Mouse (Mus musculus): Measurements from ENCODE around the gene Flnb. TPM values are rescaled to one million over a fixed set of nuclear protein-coding genes. Genes with fewer than 3 reads are reported as not detected.
A peak's percentile ranks its signal among the peaks of the same experiment; 100 is the strongest.

The Flnb gene
- polyA plus RNA-seq, 1 experiment, result 54.5 TPM

- Histone ChIP-seq H3K36me3 (ENCODE audit: control insufficient read depth, insufficient read depth) (no peaks in the 10 kb centered on the region), H3K4me2 (ENCODE audit: low read depth) (no peak within 1 kb of the TSS), H3K27me3 (ENCODE audit: control insufficient read depth, insufficient read depth, insufficient read length) (no peaks in the 10 kb centered on the region), H3K4me3 (no peak within 1 kb of the TSS), H3K79me2 (ENCODE audit: control insufficient read depth, insufficient read depth) (no peaks in the 10 kb centered on the region), H3ac (ENCODE audit: control insufficient read depth, insufficient read length) (no peak within 1 kb of the TSS)
- TF ChIP-seq USF1 (IDR thresholded peaks at IDR 0.05; ENCODE audit: low read depth), result no peak
- TF ChIP-seq POLR2AphosphoS2 (IDR thresholded peaks at IDR 0.05; ENCODE audit: insufficient read length, low read depth), result no peak
- TF ChIP-seq SRF (IDR thresholded peaks at IDR 0.05; ENCODE audit: control insufficient read depth, insufficient read length, low read depth), result no peak
- peak in 2 of 3 experiments; percentile 53 to 84 for TF ChIP-seq MYOD1 (IDR thresholded peaks at IDR 0.05; ENCODE audit: control insufficient read depth in 1 of 3, insufficient read length in 2 of 3, low read depth in 2 of 3)
- peak in 2 of 3 experiments; percentile 65 to 92 for TF ChIP-seq MYOG (IDR thresholded peaks at IDR 0.05; ENCODE audit: control insufficient read depth in 1 of 3, insufficient read depth in 1 of 3, insufficient read length in 2 of 3, low read depth in 2 of 3)
- TF ChIP-seq MAX (IDR thresholded peaks at IDR 0.05; ENCODE audit: low read depth), result no peak
- no peak for TF ChIP-seq TCF12 (IDR thresholded peaks at IDR 0.05; ENCODE audit: insufficient read depth, poor library complexity, severe bottlenecking)
- TF ChIP-seq TCF3 (IDR thresholded peaks at IDR 0.05; ENCODE audit: insufficient read length, low read depth), result peak; percentile 40
These were observed 176.6 kb downstream of the Flnb start, which contains the start of gene Dnase1l3 for GRCm38 (mm10) chr14:7994271-7994767. Dnase1l3 (minus strand) TSS chr14:7994573.

GRCm38 (mm10) chr14:7997255-7997696 is 179.5 kb downstream of the Flnb start:
- H3K36me3 ChIP-seq (ENCODE audit: control insufficient read depth, insufficient read depth), result no peaks in the 10 kb centered on the region
- peak overlapping the region; percentile 21 for H3K4me2 ChIP-seq (ENCODE audit: low read depth)
- no peak overlapping the region for H3ac ChIP-seq (ENCODE audit: control insufficient read depth, insufficient read length)
- H3K4me3 ChIP-seq, result no peak overlapping the region
- H3K27me3 ChIP-seq (ENCODE audit: control insufficient read depth, insufficient read depth, insufficient read length), result no peaks in the 10 kb centered on the region
- TF ChIP-seq CEBPB (IDR thresholded peaks at IDR 0.05; ENCODE audit: insufficient read depth, poor library complexity, severe bottlenecking), result no peak
- no peak for TF ChIP-seq USF1 (IDR thresholded peaks at IDR 0.05; ENCODE audit: low read depth)
- no peak for TF ChIP-seq POLR2A (IDR thresholded peaks at IDR 0.05; ENCODE audit: insufficient read length, low read depth)
- TF ChIP-seq POLR2AphosphoS2 (IDR thresholded peaks at IDR 0.05; ENCODE audit: insufficient read length, low read depth), result no peak
- no peak for TF ChIP-seq MAX (IDR thresholded peaks at IDR 0.05; ENCODE audit: low read depth)
- TF ChIP-seq MYOG (IDR thresholded peaks at IDR 0.05; ENCODE audit: control insufficient read depth in 1 of 3, insufficient read depth in 1 of 3, insufficient read length in 2 of 3, low read depth in 2 of 3), result no peak
- TF ChIP-seq SRF (IDR thresholded peaks at IDR 0.05; ENCODE audit: control insufficient read depth, insufficient read length, low read depth), result no peak
- TF ChIP-seq TCF12 (IDR thresholded peaks at IDR 0.05; ENCODE audit: insufficient read depth, poor library complexity, severe bottlenecking), result no peak
- no peak for TF ChIP-seq MYOD1 (IDR thresholded peaks at IDR 0.05; ENCODE audit: control insufficient read depth in 1 of 3, insufficient read length in 2 of 3, low read depth in 2 of 3)
- TF ChIP-seq REST (IDR thresholded peaks at IDR 0.05; ENCODE audit: insufficient read depth, insufficient read length), result no peak
- no peak for TF ChIP-seq TCF3 (IDR thresholded peaks at IDR 0.05; ENCODE audit: insufficient read length, low read depth)
- no peak for TF ChIP-seq E2F4 (IDR thresholded peaks at IDR 0.05; ENCODE audit: insufficient read depth)
- H3K79me2 ChIP-seq (ENCODE audit: control insufficient read depth, insufficient read depth), result no peaks in the 10 kb centered on the region

DNA sequence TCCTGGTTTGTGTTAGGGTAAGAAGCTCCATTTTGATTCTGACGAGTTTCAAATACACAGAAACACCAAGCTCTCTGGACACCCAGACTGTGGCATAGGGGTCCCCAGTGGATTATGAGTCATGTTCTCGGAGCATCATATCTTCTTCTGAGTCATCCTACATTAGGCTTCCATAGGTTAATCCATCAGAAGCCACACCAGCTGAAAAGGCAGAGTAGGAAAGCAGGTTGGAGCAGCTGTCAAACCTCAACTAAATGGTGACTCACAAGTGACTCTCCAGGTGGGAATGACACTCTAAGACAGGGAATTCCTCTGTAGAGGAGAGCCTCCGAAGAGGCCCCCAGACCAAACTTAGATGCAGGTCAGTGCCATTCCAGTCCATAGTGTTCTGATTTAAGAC is 181.3 kb downstream of the Flnb start:
- no peak overlapping the region for H3ac ChIP-seq (ENCODE audit: control insufficient read depth, insufficient read length)
- H3K36me3 ChIP-seq (ENCODE audit: control insufficient read depth, insufficient read depth), result no peaks in the 10 kb centered on the region
- TF ChIP-seq POLR2AphosphoS2 (IDR thresholded peaks at IDR 0.05; ENCODE audit: insufficient read length, low read depth) (no peak), CEBPB (IDR thresholded peaks at IDR 0.05; ENCODE audit: insufficient read depth, poor library complexity, severe bottlenecking) (no peak), MYOD1 (IDR thresholded peaks at IDR 0.05; ENCODE audit: control insufficient read depth in 1 of 3, insufficient read length in 2 of 3, low read depth in 2 of 3) (peak in 2 of 3 experiments; percentile 35 to 74)
- H3K4me2 ChIP-seq (ENCODE audit: low read depth), result peak overlapping the region; percentile 43
- H3K27me3 ChIP-seq (ENCODE audit: control insufficient read depth, insufficient read depth, insufficient read length), result no peaks in the 10 kb centered on the region
- no peak overlapping the region for H3K4me3 ChIP-seq
- no peaks in the 10 kb centered on the region for H3K79me2 ChIP-seq (ENCODE audit: control insufficient read depth, insufficient read depth)

DNA sequence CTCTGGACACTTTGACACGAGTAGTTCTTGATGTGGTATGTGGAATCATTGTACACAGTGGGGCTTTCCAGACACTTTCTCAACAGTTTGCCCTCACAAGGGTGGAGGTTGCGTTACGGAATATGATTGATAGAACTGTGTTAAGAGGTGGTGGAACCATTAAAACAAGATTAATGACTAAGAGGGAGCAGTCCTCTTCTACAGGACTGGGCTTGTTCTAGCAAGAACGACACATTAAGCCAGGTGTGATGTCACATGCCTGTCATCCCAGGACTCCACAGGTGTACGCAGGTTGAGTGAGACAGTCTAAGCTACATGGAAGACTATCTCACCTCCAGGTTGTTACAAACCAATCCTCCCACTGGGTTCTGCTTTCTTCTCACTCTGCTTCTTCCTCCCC is 181.7 kb downstream of the Flnb start:
- H3K4me3 ChIP-seq, result no peak overlapping the region
- no peak overlapping the region for H3ac ChIP-seq (ENCODE audit: control insufficient read depth, insufficient read length)
- H3K4me2 ChIP-seq (ENCODE audit: low read depth), result no peak overlapping the region
- no peaks in the 10 kb centered on the region for H3K36me3 ChIP-seq (ENCODE audit: control insufficient read depth, insufficient read depth)
- H3K27me3 ChIP-seq (ENCODE audit: control insufficient read depth, insufficient read depth, insufficient read length), result no peaks in the 10 kb centered on the region
- no peaks in the 10 kb centered on the region for H3K79me2 ChIP-seq (ENCODE audit: control insufficient read depth, insufficient read depth)
- TF ChIP-seq POLR2A (IDR thresholded peaks at IDR 0.05; ENCODE audit: insufficient read length, low read depth) (no peak), TCF12 (IDR thresholded peaks at IDR 0.05; ENCODE audit: insufficient read depth, poor library complexity, severe bottlenecking) (no peak), USF1 (IDR thresholded peaks at IDR 0.05; ENCODE audit: low read depth) (no peak), MAX (IDR thresholded peaks at IDR 0.05; ENCODE audit: low read depth) (no peak), POLR2AphosphoS2 (IDR thresholded peaks at IDR 0.05; ENCODE audit: insufficient read length, low read depth) (no peak), E2F4 (IDR thresholded peaks at IDR 0.05; ENCODE audit: insufficient read depth) (no peak), MYOD1 (IDR thresholded peaks at IDR 0.05; ENCODE audit: control insufficient read depth in 1 of 3, insufficient read length in 2 of 3, low read depth in 2 of 3) (no peak), CEBPB (IDR thresholded peaks at IDR 0.05; ENCODE audit: insufficient read depth, poor library complexity, severe bottlenecking) (no peak), SRF (IDR thresholded peaks at IDR 0.05; ENCODE audit: control insufficient read depth, insufficient read length, low read depth) (no peak), REST (IDR thresholded peaks at IDR 0.05; ENCODE audit: insufficient read depth, insufficient read length) (no peak), MYOG (IDR thresholded peaks at IDR 0.05; ENCODE audit: control insufficient read depth in 1 of 3, insufficient read depth in 1 of 3, insufficient read length in 2 of 3, low read depth in 2 of 3) (no peak), TCF3 (IDR thresholded peaks at IDR 0.05; ENCODE audit: insufficient read length, low read depth) (no peak)

DNA sequence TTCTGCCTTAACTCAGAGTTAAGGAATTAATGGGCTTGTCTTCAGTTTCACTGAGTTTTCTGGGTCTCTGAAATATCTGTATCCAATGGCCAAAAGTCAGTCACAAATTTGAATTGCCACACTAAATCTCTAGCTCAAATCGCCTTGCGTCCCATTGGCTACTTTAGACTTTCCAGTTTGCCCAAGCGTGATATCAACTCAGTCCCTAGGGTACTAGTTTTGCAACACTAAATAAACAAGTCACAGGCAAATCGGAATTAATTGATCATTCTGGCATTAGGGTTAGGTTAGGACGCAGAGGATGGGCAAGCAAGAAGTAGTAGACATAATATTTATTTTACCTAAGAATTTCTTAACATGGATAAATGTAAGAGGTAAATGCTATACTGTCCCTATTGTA is 182.5 kb downstream of the Flnb start:
- H3K79me2 ChIP-seq (ENCODE audit: control insufficient read depth, insufficient read depth), result no peaks in the 10 kb centered on the region
- no peak overlapping the region for H3K4me2 ChIP-seq (ENCODE audit: low read depth)
- H3K36me3 ChIP-seq (ENCODE audit: control insufficient read depth, insufficient read depth), result no peaks in the 10 kb centered on the region
- H3K27me3 ChIP-seq (ENCODE audit: control insufficient read depth, insufficient read depth, insufficient read length), result no peaks in the 10 kb centered on the region
- no peak overlapping the region for H3ac ChIP-seq (ENCODE audit: control insufficient read depth, insufficient read length)
- H3K4me3 ChIP-seq, result no peak overlapping the region
- TF ChIP-seq MAX (IDR thresholded peaks at IDR 0.05; ENCODE audit: low read depth), result no peak
- no peak for TF ChIP-seq POLR2AphosphoS2 (IDR thresholded peaks at IDR 0.05; ENCODE audit: insufficient read length, low read depth)
- no peak for TF ChIP-seq SRF (IDR thresholded peaks at IDR 0.05; ENCODE audit: control insufficient read depth, insufficient read length, low read depth)
- TF ChIP-seq MYOG (IDR thresholded peaks at IDR 0.05; ENCODE audit: control insufficient read depth in 1 of 3, insufficient read depth in 1 of 3, insufficient read length in 2 of 3, low read depth in 2 of 3), result no peak
- no peak for TF ChIP-seq REST (IDR thresholded peaks at IDR 0.05; ENCODE audit: insufficient read depth, insufficient read length)
- no peak for TF ChIP-seq CEBPB (IDR thresholded peaks at IDR 0.05; ENCODE audit: insufficient read depth, poor library complexity, severe bottlenecking)
- TF ChIP-seq USF1 (IDR thresholded peaks at IDR 0.05; ENCODE audit: low read depth), result no peak
- no peak for TF ChIP-seq MYOD1 (IDR thresholded peaks at IDR 0.05; ENCODE audit: control insufficient read depth in 1 of 3, insufficient read length in 2 of 3, low read depth in 2 of 3)
- TF ChIP-seq POLR2A (IDR thresholded peaks at IDR 0.05; ENCODE audit: insufficient read length, low read depth), result no peak
- no peak for TF ChIP-seq E2F4 (IDR thresholded peaks at IDR 0.05; ENCODE audit: insufficient read depth)
- TF ChIP-seq TCF3 (IDR thresholded peaks at IDR 0.05; ENCODE audit: insufficient read length, low read depth), result no peak
- no peak for TF ChIP-seq TCF12 (IDR thresholded peaks at IDR 0.05; ENCODE audit: insufficient read depth, poor library complexity, severe bottlenecking)
